Mouse (Mus musculus) embryonic facial prominence, embryonic 10.5 days (tissue): ENCODE data around the gene Erp44. TPM values are rescaled to one million over a fixed set of nuclear protein-coding genes. Genes with fewer than 3 reads are reported as not detected.

ENCODE experiments used
- DNase-seq: peaks from one replicate; pipeline ENCODE4 v3.0.0-alpha.2; 2017; ENCODE audit warnings: low spot score
- H3K27ac ChIP-seq: fragments of 300-500 bp; sonication (generic); replicated peaks from 2 replicates; pipeline ENCODE4 v1.5.1; 2016; ENCODE audit warnings: mild to moderate bottlenecking
- H3K27me3 ChIP-seq: fragments of 300-500 bp; sonication (generic); replicated peaks from 2 replicates; pipeline ENCODE4 v1.6.1; 2016; ENCODE audit warnings: low read depth, mild to moderate bottlenecking; ENCODE audit not compliant: poor library complexity, severe bottlenecking
- H3K36me3 ChIP-seq: fragments of 300-500 bp; sonication (generic); replicated peaks from 2 replicates; pipeline ENCODE4 v1.6.1; 2016; ENCODE audit warnings: mild to moderate bottlenecking, moderate library complexity
- H3K4me1 ChIP-seq: fragments of 300-500 bp; sonication (generic); 2 replicates; pipeline ENCODE4 v1.6.1; 2016
- H3K4me3 ChIP-seq: fragments of 300-500 bp; sonication (generic); 2 replicates; pipeline ENCODE4 v1.5.1; 2016; ENCODE audit warnings: mild to moderate bottlenecking, moderate library complexity
- H3K9me3 ChIP-seq: fragments of 300-500 bp; sonication (generic); 2 replicates; pipeline ENCODE4 v1.6.1; 2016; ENCODE audit warnings: mild to moderate bottlenecking
- WGBS: fragments of 180-500 bp; shearing (Covaris S2); methylation state at CpG from one replicate; pipeline ENCODE4 v1.1.7; 2016; 5-methylcytosine and 5-hydroxymethylcytosine counted together
- polyA plus RNA-seq: library from polyadenylated mRNA; unstranded; fragments of >200 nt; fragmentation: Nextera tagmentation; extraction: Ambion mirVana; gene quantifications from 2 replicates; pipeline ENCODE4 v1.2.1, GENCODE M21; 2016

Erp44 gene
- polyA plus RNA-seq, 1 experiment from 2014 or later = 57.1 TPM

DNA sequence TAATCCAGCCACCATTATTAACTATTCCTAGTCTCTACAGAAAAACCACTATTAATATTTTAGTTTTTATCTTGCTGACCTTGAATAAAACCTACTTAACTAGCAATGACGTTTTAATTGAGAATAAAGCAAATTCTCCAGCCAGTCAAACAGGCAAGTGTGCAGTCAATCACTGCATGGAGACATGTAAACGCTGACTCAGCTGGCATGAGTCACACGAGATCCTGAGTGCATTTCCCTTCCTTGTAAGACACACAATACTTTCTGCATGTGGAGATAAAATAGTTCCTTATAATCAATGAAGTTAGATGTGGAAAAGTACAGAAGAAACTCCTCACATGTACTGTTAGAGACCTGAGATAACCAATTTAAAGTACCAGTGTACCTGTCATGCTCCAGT is 53.8 kb downstream of the Erp44 start:
- no peak overlapping the region for H3K4me3 ChIP-seq
- no peaks in the 10 kb centered on the region for H3K27me3 ChIP-seq
- H3K9me3 ChIP-seq = no peaks in the 10 kb centered on the region
- H3K4me1 ChIP-seq = no peaks in the 10 kb centered on the region
- no peak for DNase-seq
- H3K27ac ChIP-seq = no peak overlapping the region
- H3K36me3 ChIP-seq = no peaks in the 10 kb centered on the region
- WGBS = 71% methylated on average over 3 of the region's 3 CpGs

GRCm38 (mm10) chr4:48225173-48225572 is 54.2 kb downstream of the Erp44 start:
- DNase-seq = peak; percentile 53
- no peaks in the 10 kb centered on the region for H3K27me3 ChIP-seq
- WGBS = 16% methylated on average over 2 of the region's 2 CpGs

DNA sequence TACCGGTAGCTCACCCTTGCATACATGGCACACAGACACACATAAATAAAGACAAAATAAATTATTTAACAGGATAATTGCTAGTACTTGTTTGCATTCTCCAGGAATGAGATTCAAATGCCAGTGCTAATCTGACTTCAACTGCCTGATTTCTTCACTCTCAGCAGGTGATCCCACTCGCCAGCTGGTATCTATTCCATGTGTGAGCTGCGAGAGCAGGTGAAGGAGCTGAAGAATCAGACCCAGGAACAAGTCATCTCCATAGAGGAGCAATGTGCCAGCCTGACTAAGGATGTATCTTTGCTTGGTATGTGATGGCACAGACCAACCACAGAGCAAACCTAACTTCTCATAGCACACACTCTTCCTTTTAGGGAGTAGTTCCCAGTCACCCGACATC is 75.8 kb downstream of the Erp44 start:
- Histone ChIP-seq H3K36me3 (peaks cover 44% of the 10 kb centered on the region), H3K27ac (no peak overlapping the region), H3K4me3 (no peak overlapping the region), H3K9me3 (no peaks in the 10 kb centered on the region), H3K4me1 (no peaks in the 10 kb centered on the region), H3K27me3 (no peaks in the 10 kb centered on the region)
- WGBS = 93% methylated on average over 4 of the region's 4 CpGs
- DNase-seq = no peak

More at GRCm38 (mm10) chr4:48225173-48225572, 54.2 kb downstream of the Erp44 start:
- Histone ChIP-seq H3K4me1 (no peaks in the 10 kb centered on the region), H3K4me3 (no peak overlapping the region), H3K9me3 (no peaks in the 10 kb centered on the region), H3K36me3 (no peaks in the 10 kb centered on the region), H3K27ac (no peak overlapping the region)

DNA sequence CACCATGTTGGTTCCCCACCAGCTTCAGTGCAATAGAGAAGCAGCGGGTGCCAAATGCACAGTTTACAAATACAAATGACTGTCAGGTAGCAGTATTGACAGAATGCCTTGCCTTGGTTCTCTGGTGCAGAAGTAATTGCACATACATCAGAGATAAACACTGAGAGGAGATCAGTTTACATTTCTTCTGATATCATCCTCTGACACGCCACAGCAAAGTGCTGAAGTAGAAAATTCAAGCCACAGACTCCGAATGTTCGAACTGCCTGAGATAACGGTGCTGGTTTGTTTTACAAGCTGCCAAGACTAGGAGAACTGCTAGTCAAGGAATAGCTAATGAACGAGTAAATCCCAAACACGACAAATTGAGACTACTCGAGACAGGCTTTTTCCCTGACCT is 80.9 kb downstream of the Erp44 start:
- H3K36me3 ChIP-seq = peaks cover 48% of the 10 kb centered on the region
- no peaks in the 10 kb centered on the region for H3K27me3 ChIP-seq
- 89% methylated on average over 8 of the region's 8 CpGs for WGBS
- no peak for DNase-seq
- no peak overlapping the region for H3K4me3 ChIP-seq
- no peaks in the 10 kb centered on the region for H3K4me1 ChIP-seq
- no peaks in the 10 kb centered on the region for H3K9me3 ChIP-seq
- H3K27ac ChIP-seq = no peak overlapping the region

DNA sequence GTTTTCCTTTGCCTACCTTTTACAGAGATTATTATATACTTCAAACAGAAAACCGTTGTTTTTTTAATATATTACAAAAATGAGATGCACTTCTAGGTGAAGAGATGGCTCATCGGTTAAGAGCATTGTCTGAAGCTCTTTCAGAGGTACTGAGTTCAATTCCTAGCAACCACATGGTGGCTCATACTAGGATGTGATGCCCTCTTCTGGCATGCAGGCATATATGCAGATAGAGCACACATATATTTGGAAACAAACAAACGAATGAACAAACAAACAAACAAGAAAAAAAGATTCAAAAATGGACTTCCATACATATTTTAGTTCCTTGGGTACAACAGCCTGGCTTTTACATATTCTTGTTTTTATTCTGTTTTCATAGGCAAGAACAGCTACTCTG is 81.4 kb downstream of the Erp44 start:
- no peak for DNase-seq
- 86% methylated on average over 3 of the region's 3 CpGs for WGBS
- Histone ChIP-seq H3K4me1 (no peaks in the 10 kb centered on the region), H3K9me3 (no peaks in the 10 kb centered on the region), H3K27ac (no peak overlapping the region), H3K4me3 (no peak overlapping the region), H3K27me3 (no peaks in the 10 kb centered on the region), H3K36me3 (peaks cover 45% of the 10 kb centered on the region)

GRCm38 (mm10) chr4:48182115-48182806 is 97.1 kb downstream of the Erp44 start:
- no peaks in the 10 kb centered on the region; the same call in 1 of the 2 replicates for H3K36me3 ChIP-seq
- H3K27me3 ChIP-seq = no peaks in the 10 kb centered on the region
- DNase-seq = no peak
- 82% methylated on average over 8 of the region's 8 CpGs for WGBS
- peaks cover 3% of the 10 kb centered on the region; the same call in 1 of the 2 replicates for H3K4me1 ChIP-seq
- no peaks in the 10 kb centered on the region for H3K9me3 ChIP-seq
- H3K4me3 ChIP-seq = no peak overlapping the region
- H3K27ac ChIP-seq = no peak overlapping the region

GRCm38 (mm10) chr4:48181366-48181765 is 98.0 kb downstream of the Erp44 start:
- 75% methylated on average over 6 of the region's 6 CpGs for WGBS
- H3K27ac ChIP-seq = no peak overlapping the region
- H3K4me1 ChIP-seq = peaks cover 3% of the 10 kb centered on the region; the same call in 1 of the 2 replicates
- no peaks in the 10 kb centered on the region for H3K27me3 ChIP-seq
- no peak overlapping the region for H3K4me3 ChIP-seq
- no peaks in the 10 kb centered on the region for H3K9me3 ChIP-seq
- no peaks in the 10 kb centered on the region; the same call in 1 of the 2 replicates for H3K36me3 ChIP-seq
- no peak for DNase-seq

DNA sequence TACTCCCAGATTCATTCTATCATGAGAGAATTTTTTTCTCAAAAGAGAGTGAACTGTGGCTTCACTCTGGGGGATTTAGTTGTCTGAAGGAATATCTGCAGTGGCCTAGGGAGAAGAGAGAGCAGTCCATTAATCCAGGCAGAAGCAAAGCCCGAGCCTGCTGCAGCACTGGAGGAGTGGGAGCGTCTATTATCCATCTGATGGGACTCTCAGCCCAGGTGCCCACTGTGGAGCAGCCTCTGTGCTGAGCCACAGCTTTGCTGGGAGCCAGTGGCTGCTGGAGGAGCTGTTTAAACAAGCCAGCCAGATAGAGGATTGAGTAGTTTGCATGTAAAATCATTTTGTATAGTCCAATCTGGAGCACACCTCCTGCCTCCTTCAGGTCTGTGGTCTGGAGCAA is 98.4 kb downstream of the Erp44 start:
- no peaks in the 10 kb centered on the region; the same call in 1 of the 2 replicates for H3K36me3 ChIP-seq
- no peak for DNase-seq
- no peak overlapping the region for H3K4me3 ChIP-seq
- H3K27ac ChIP-seq = no peak overlapping the region
- H3K27me3 ChIP-seq = no peaks in the 10 kb centered on the region
- WGBS = 25% methylated on average over 2 of the region's 2 CpGs
- H3K4me1 ChIP-seq = peaks cover 3% of the 10 kb centered on the region; the same call in 1 of the 2 replicates
- no peaks in the 10 kb centered on the region for H3K9me3 ChIP-seq

- Histone ChIP-seq H3K27me3 (no peaks in the 10 kb centered on the region), H3K4me3 (no peak overlapping the region), H3K36me3 (no peaks in the 10 kb centered on the region), H3K27ac (no peak overlapping the region), H3K4me1 (no peaks in the 10 kb centered on the region), H3K9me3 (no peaks in the 10 kb centered on the region)
- WGBS = 94% methylated on average over 3 of the region's 3 CpGs
- DNase-seq = no peak
Observed at GRCm38 (mm10) chr4:48175666-48176065, 103.7 kb downstream of the Erp44 start.

GRCm38 (mm10) chr4:48163851-48164250 is 115.5 kb downstream of the Erp44 start:
- Histone ChIP-seq H3K36me3 (peaks cover 8% of the 10 kb centered on the region), H3K27me3 (no peaks in the 10 kb centered on the region), H3K4me3 (no peak overlapping the region), H3K9me3 (no peaks in the 10 kb centered on the region), H3K27ac (no peak overlapping the region), H3K4me1 (no peaks in the 10 kb centered on the region)
- 84% methylated on average over 5 of the region's 5 CpGs for WGBS
- DNase-seq = no peak

- Histone ChIP-seq H3K36me3 (no peaks in the 10 kb centered on the region; the same call in 1 of the 2 replicates), H3K4me1 (no peaks in the 10 kb centered on the region), H3K4me3 (no peak overlapping the region), H3K27me3 (no peaks in the 10 kb centered on the region), H3K9me3 (no peaks in the 10 kb centered on the region), H3K27ac (no peak overlapping the region)
- DNase-seq = no peak
- WGBS = 90% methylated on average over 4 of the region's 4 CpGs
Observed at GRCm38 (mm10) chr4:48160386-48160785, 119.0 kb downstream of the Erp44 start.

DNA sequence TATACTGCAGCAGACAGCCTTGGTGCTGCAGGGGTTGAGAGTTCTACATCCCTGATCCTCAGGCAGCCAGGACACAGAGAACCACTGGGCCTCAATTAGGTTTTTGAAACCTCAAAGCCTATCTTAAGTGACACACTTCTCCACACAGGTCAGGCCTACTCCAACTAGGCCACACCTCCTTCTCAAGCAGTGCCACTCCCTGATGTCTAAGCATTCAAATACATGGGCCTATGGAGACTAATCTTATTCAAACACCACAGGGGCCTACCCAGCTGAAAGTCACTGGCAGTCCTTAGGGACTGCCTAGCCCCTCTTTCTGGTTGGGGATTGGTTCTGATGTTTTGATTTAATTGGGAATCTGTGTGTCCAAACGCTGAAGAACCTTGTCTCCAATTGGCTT is 123.5 kb downstream of the Erp44 start:
- H3K36me3 ChIP-seq = no peaks in the 10 kb centered on the region; the same call in 1 of the 2 replicates
- no peak overlapping the region for H3K4me3 ChIP-seq
- WGBS = 59% methylated on average over 1 of the region's 1 CpGs
- H3K9me3 ChIP-seq = no peaks in the 10 kb centered on the region
- no peaks in the 10 kb centered on the region for H3K27me3 ChIP-seq
- H3K27ac ChIP-seq = no peak overlapping the region
- no peaks in the 10 kb centered on the region for H3K4me1 ChIP-seq
- DNase-seq = no peak

DNA sequence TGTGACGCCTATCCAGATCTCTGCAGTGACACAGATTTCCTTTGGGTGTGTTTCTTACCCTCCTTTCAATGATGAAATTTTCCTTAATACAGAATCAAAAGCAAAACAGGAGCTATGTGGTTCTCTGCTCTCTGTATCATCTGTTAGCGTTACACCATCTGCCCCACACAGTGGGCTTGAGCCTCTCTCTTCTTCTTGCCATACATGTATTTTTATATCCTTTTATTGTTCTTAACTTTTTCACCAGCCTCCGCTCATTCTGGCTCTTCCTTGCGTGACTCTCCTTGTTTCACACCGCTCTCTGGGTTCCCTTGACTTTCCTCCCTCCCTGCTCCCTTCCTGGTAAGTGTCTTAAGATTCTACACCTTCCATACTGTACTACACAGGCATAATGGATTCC is 126.1 kb downstream of the Erp44 start:
- Histone ChIP-seq H3K9me3 (no peaks in the 10 kb centered on the region), H3K27ac (no peak overlapping the region), H3K36me3 (no peaks in the 10 kb centered on the region), H3K4me1 (no peaks in the 10 kb centered on the region), H3K27me3 (no peaks in the 10 kb centered on the region), H3K4me3 (no peak overlapping the region)
- no peak for DNase-seq
- 90% methylated on average over 5 of the region's 5 CpGs for WGBS
